Mouse (Mus musculus) CH12.LX (cell line): ENCODE measurements around the gene Gjc2. TPM values are rescaled to one million over a fixed set of nuclear protein-coding genes. Genes with fewer than 3 reads are reported as not detected.

Experiments used
- DNase-seq: peaks from one replicate; pipeline ENCODE4 v3.0.0-alpha.2; 2013; ENCODE audit errors: extremely low read depth
- H3K27ac ChIP-seq: 2 replicates; pipeline ENCODE4 v1.5.1; 2012; ENCODE audit warnings: low read depth, mild to moderate bottlenecking, control low read depth, moderate library complexity; ENCODE audit not compliant: insufficient read depth
- H3K27me3 ChIP-seq: replicated peaks from 2 replicates; pipeline ENCODE3; 2012; ENCODE audit warnings: inconsistent platforms
- H3K36me3 ChIP-seq, 2 experiments: replicated peaks in 1 of 2; 2 replicates each; pipeline versions ENCODE3 to v1.6.1; 2012; ENCODE audit warnings: inconsistent platforms in 1 of 2, low read length in 1 of 2, mild to moderate bottlenecking in 1 of 2, mixed read lengths in 1 of 2, moderate library complexity in 1 of 2; ENCODE audit not compliant: control insufficient read depth in 1 of 2, insufficient read depth in 1 of 2
- H3K4me1 ChIP-seq, 2 experiments: 2 replicates each; pipeline ENCODE4 v1.6.1; 2012; ENCODE audit warnings: inconsistent platforms in 1 of 2, moderate library complexity in 1 of 2; ENCODE audit not compliant: insufficient read depth in 2 of 2, control insufficient read depth in 1 of 2
- H3K4me2 ChIP-seq: 2 replicates; pipeline ENCODE4 v1.6.1; 2012; ENCODE audit warnings: low read depth, mild to moderate bottlenecking, control low read depth; ENCODE audit not compliant: poor library complexity, insufficient read depth, severe bottlenecking
- H3K4me3 ChIP-seq, 3 experiments: fragments of 150-350 bp in 1 of 3; sonication (generic) in 1 of 3; replicated peaks in 1 of 3; 2 replicates each; pipeline versions ENCODE3 to v1.5.1; 2011 to 2012; ENCODE audit warnings: low read depth in 2 of 3, low read length in 2 of 3, mild to moderate bottlenecking in 2 of 3, moderate library complexity in 2 of 3, control low read depth in 1 of 3, improper control_type of control experiment in 1 of 3, inconsistent platforms in 1 of 3, mixed read lengths in 1 of 3; ENCODE audit not compliant: poor library complexity in 1 of 3
- H3K79me2 ChIP-seq: replicated peaks from 2 replicates; pipeline ENCODE4 v1.6.1; 2012; ENCODE audit warnings: mild to moderate bottlenecking, moderate library complexity; ENCODE audit not compliant: control insufficient read depth, poor library complexity, insufficient read depth, severe bottlenecking; ENCODE audit errors: extremely low read depth
- H3K9ac ChIP-seq: 2 replicates; pipeline ENCODE4 v1.6.1; 2012; ENCODE audit warnings: low read depth, mild to moderate bottlenecking, control low read depth, moderate library complexity; ENCODE audit not compliant: insufficient read depth
- H3K9me3 ChIP-seq: replicated peaks from 2 replicates; pipeline ENCODE3; 2012; ENCODE audit warnings: low read length, inconsistent platforms, mixed read lengths
- BHLHE40 ChIP-seq: IDR thresholded peaks from 2 replicates; pipeline ENCODE4 v1.6.1; 2011; ENCODE audit warnings: mild to moderate bottlenecking, low read depth, low read length, improper control_type of control experiment
- CHD1 ChIP-seq: IDR thresholded peaks from 2 replicates; pipeline ENCODE4 v1.6.1; 2012; ENCODE audit warnings: low read depth, low read length, improper control_type of control experiment, inconsistent platforms
- CHD2 ChIP-seq: IDR thresholded peaks from 2 replicates; pipeline ENCODE4 v1.6.1; 2011; ENCODE audit warnings: low read length, improper control_type of control experiment
- CTCF ChIP-seq, 2 experiments: IDR thresholded peaks in 1 of 2; conservative IDR thresholded peaks in 1 of 2; 2 replicates each; pipeline ENCODE4 v1.5.1; 2011 to 2012; ENCODE audit warnings: low read depth in 2 of 2, low read length in 2 of 2, improper control_type of control experiment in 1 of 2, inconsistent platforms in 1 of 2, mild to moderate bottlenecking in 1 of 2, moderate library complexity in 1 of 2
- E2F4 ChIP-seq: IDR thresholded peaks from 2 replicates; pipeline ENCODE4 v1.6.1; 2011; ENCODE audit warnings: low read depth, low read length, improper control_type of control experiment; ENCODE audit not compliant: insufficient replicate concordance
- ELF1 ChIP-seq: IDR thresholded peaks from 2 replicates; pipeline ENCODE4 v1.6.1; 2014; ENCODE audit warnings: low read depth, mild to moderate bottlenecking, inconsistent platforms, low read length, improper control_type of control experiment
- EP300 ChIP-seq: IDR thresholded peaks from 2 replicates; pipeline ENCODE4 v1.6.1; 2011; ENCODE audit warnings: low read length, improper control_type of control experiment
- GABPA ChIP-seq: IDR thresholded peaks from 2 replicates; pipeline ENCODE4 v1.6.1; 2012; ENCODE audit warnings: low read depth, low read length, improper control_type of control experiment, inconsistent platforms; ENCODE audit not compliant: insufficient replicate concordance
- HCFC1 ChIP-seq: IDR thresholded peaks from 2 replicates; pipeline ENCODE4 v1.6.1; 2012; ENCODE audit warnings: low read depth, mild to moderate bottlenecking, inconsistent platforms, low read length, improper control_type of control experiment
- IRF4 ChIP-seq: IDR thresholded peaks from 2 replicates; pipeline ENCODE4 v1.6.1; 2014; ENCODE audit warnings: low read depth, mild to moderate bottlenecking, inconsistent platforms, low read length, improper control_type of control experiment
- JUN ChIP-seq: IDR thresholded peaks from 2 replicates; pipeline ENCODE4 v1.6.1; 2011; ENCODE audit warnings: low read depth, mild to moderate bottlenecking, low read length, improper control_type of control experiment, moderate library complexity; ENCODE audit not compliant: insufficient read depth
- MAFK ChIP-seq: IDR thresholded peaks from 2 replicates; pipeline ENCODE4 v1.6.1; 2011; ENCODE audit warnings: low read length, improper control_type of control experiment; ENCODE audit not compliant: insufficient replicate concordance
- MAZ ChIP-seq: IDR thresholded peaks from 2 replicates; pipeline ENCODE4 v1.6.1; 2012; ENCODE audit warnings: low read depth, mild to moderate bottlenecking, inconsistent platforms, low read length, improper control_type of control experiment, moderate library complexity
- MEF2A ChIP-seq: IDR thresholded peaks from 2 replicates; pipeline ENCODE4 v1.6.1; 2014; ENCODE audit warnings: low read depth, mild to moderate bottlenecking, inconsistent platforms, low read length, improper control_type of control experiment, borderline replicate concordance
- MXI1 ChIP-seq: IDR thresholded peaks from 2 replicates; pipeline ENCODE4 v1.6.1; 2011; ENCODE audit warnings: mild to moderate bottlenecking, low read depth, low read length, improper control_type of control experiment
- MYC ChIP-seq: IDR thresholded peaks from 2 replicates; pipeline ENCODE4 v1.6.1; 2011; ENCODE audit warnings: low read depth, mild to moderate bottlenecking, improper control_type of control experiment, low read length
- POLR2A ChIP-seq: IDR thresholded peaks from 2 replicates; pipeline ENCODE4 v1.6.1; 2011; ENCODE audit warnings: low read depth, mild to moderate bottlenecking, improper control_type of control experiment, low read length
- RAD21 ChIP-seq: IDR thresholded peaks from 2 replicates; pipeline ENCODE4 v1.6.1; 2011; ENCODE audit warnings: low read depth, mild to moderate bottlenecking, low read length, improper control_type of control experiment, moderate library complexity
- TBP ChIP-seq: conservative IDR thresholded peaks from 2 replicates; pipeline ENCODE4 v1.6.1; 2011; ENCODE audit warnings: low read depth, low read length, improper control_type of control experiment
- UBTF ChIP-seq: IDR thresholded peaks from 2 replicates; pipeline ENCODE4 v1.6.1; 2012; ENCODE audit warnings: low read depth, mild to moderate bottlenecking, inconsistent platforms, low read length, improper control_type of control experiment, moderate library complexity
- USF1 ChIP-seq: IDR thresholded peaks from 2 replicates; pipeline ENCODE4 v1.6.1; 2014; ENCODE audit warnings: low read depth, mild to moderate bottlenecking, inconsistent platforms, low read length, improper control_type of control experiment
- ZKSCAN1 ChIP-seq: IDR thresholded peaks from 2 replicates; pipeline ENCODE4 v1.6.1; 2012; ENCODE audit warnings: low read depth, inconsistent platforms, low read length, improper control_type of control experiment, borderline replicate concordance
- dilution Hi-C: fragments of 300-500 bp; cut with MboI; formaldehyde crosslinking; loops from 2 replicates; pipeline ENCODE4 v1.14.3; 2020; ENCODE audit warnings: low sequenced_read_pairs; ENCODE audit not compliant: extremely low pct_unique_long_range_greater_than_20kb, extremely low pct_ligation_motif_present
- in situ Hi-C: fragments of 300-500 bp; cut with MboI; formaldehyde crosslinking; loops from 3 replicates; pipeline ENCODE4 v1.14.3; 2019; ENCODE audit warnings: low sequenced_read_pairs, low pct_ligation_motif_present, low pct_unique_long_range_greater_than_20kb, mixed read lengths
- polyA plus RNA-seq: library from polyadenylated mRNA; unstranded; fragments of >175 nt; gene quantifications from 2 replicates; pipeline ENCODE4 v1.2.1, GENCODE M21; 2012; ENCODE audit warnings: low read depth; ENCODE audit not compliant: insufficient read length
- total RNA-seq, 2 experiments: library from RNA; depleted of rRNA; stranded (reverse); fragments of 300-350 nt in 1 of 2; fragments of >200 nt in 1 of 2; gene quantifications; 2 replicates each; pipeline ENCODE4 v1.2.3; 2012 to 2014

Gjc2 gene
- total RNA-seq (2012; rRNA removed) (0.08 TPM in 1 of 2 replicates, not detected in the other), total RNA-seq (2014; rRNA removed) (0.13 TPM in 1 of 2 replicates, not detected in the other), polyA plus RNA-seq (not detected in 2 replicates)

DNA sequence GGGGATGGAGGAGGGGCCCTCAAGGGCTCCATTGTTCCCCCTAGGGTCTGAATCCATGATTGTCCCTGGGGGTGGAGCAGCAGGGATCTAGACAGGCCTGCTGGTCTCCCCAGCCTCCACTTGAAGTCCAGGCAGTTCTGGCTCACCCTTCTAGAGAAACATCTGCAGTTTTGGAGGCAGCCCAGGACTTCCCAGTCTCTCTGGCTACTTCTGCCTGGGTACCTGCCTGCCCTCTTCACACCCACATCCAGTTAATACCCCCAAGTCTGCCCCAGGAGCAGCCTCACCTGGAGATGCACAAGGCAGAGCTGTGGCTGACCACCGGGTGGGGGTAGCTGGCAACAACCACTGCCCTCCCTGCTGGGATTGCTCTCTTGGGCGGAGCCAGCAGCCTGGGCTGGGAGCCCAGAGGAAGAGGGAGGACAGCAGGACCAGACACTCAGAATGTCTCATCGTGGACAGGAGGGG, at the start of gene Gjc2:
Gene Gjc2 (minus strand): TSS at position 350 of the 468 bp plus-strand sequence.
- H3K4me1 ChIP-seq, result peaks cover 0 to 20% of the 10 kb centered on the region in 2 experiments; a peak in 2 of 4 replicates

DNA sequence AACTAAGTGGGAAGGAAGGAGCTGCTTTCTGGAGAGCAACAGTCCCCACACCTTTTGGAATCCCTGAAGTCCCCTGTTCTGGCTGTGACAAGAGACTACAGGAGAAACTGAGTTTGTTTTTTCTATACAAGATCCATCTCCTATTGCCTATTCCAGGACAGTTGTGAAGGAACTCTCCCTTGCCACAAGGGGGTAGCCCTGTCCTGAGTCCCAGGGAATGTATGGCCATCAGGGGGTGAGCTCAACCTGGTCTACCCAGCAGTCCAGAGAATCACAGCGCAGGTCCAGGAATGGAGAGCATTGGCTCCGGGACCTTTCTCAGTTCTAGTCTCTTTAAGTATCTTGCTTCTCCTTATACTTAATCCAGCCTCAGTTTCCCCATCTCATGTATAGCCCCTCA, 49.8 kb upstream of the Gjc2 start:
- in situ Hi-C loops, result no loop called here
- H3K4me1 ChIP-seq, result peaks cover 3 to 19% of the 10 kb centered on the region in 2 experiments; a peak in 2 of 4 replicates
- dilution Hi-C loops, result no loop called here
- no peak for TF ChIP-seq ZKSCAN1
- TF ChIP-seq EP300, result no peak
- TF ChIP-seq TBP, result no peak
- TF ChIP-seq CHD2, result no peak
- TF ChIP-seq E2F4, result no peak
- TF ChIP-seq BHLHE40, result no peak
- peak in 1 of 2 experiments; percentile 41; a peak in 2 of 4 replicates for TF ChIP-seq CTCF (conservative IDR thresholded peaks at IDR 0.05 in 1 of 2, IDR thresholded peaks at IDR 0.05 in 1 of 2; ENCODE audit: low read depth in 2 of 2, low read length in 2 of 2)
- no peak for TF ChIP-seq JUN
- peak; percentile 3 for TF ChIP-seq RAD21
- no peak for TF ChIP-seq ELF1
- H3K36me3 ChIP-seq, result no peaks in the 10 kb centered on the region
- H3K27me3 ChIP-seq, result peaks cover 14% of the 10 kb centered on the region
- no peak overlapping the region for H3K27ac ChIP-seq
- peaks cover 2% of the 10 kb centered on the region for H3K79me2 ChIP-seq
- H3K9ac ChIP-seq, result no peak overlapping the region
- no peak overlapping the region for H3K4me3 ChIP-seq
- no peak for DNase-seq
- no peaks in the 10 kb centered on the region for H3K9me3 ChIP-seq
- no peak overlapping the region for H3K4me2 ChIP-seq

More for the DNA sequence above, at the start of gene Gjc2:
- no peak within 1 kb of the TSS for H3K4me2 ChIP-seq
- H3K36me3 ChIP-seq, result peaks cover 34 to 66% of the 10 kb centered on the region in 2 experiments
- TF ChIP-seq JUN, result no peak
- no peak for TF ChIP-seq MXI1
- TF ChIP-seq MAZ, result no peak
- TF ChIP-seq GABPA, result no peak
- no peak for TF ChIP-seq EP300
- no peak for TF ChIP-seq CHD1
- no peak for TF ChIP-seq IRF4
- TF ChIP-seq POLR2A, result no peak
- TF ChIP-seq HCFC1, result no peak
- no peak for TF ChIP-seq USF1
- no peak for TF ChIP-seq MEF2A
- TF ChIP-seq MAFK, result no peak
- TF ChIP-seq UBTF, result no peak
- no peak for TF ChIP-seq MYC
- no peak within 1 kb of the TSS for H3K27ac ChIP-seq
- H3K9ac ChIP-seq, result no peak within 1 kb of the TSS
- H3K9me3 ChIP-seq, result no peaks in the 10 kb centered on the region
- no peaks in the 10 kb centered on the region for H3K27me3 ChIP-seq
- H3K79me2 ChIP-seq, result no peaks in the 10 kb centered on the region
- dilution Hi-C loops, result no loop called here
- DNase-seq, result no peak
- no peak within 1 kb of the TSS for H3K4me3 ChIP-seq
- in situ Hi-C loops, result no loop called here
